Mouse (Mus musculus) embryonic fibroblast, embryonic 13.5 days (primary cell): ENCODE data around the gene Egf.

ENCODE experiments used
- CTCF ChIP-seq: IDR thresholded peaks from 2 replicates; pipeline ENCODE4 v1.5.1; 2011; ENCODE audit warnings: mild to moderate bottlenecking, control low read depth, low read length, moderate library complexity, borderline replicate concordance; ENCODE audit not compliant: insufficient read depth
- POLR2A ChIP-seq: IDR thresholded peaks from 2 replicates; pipeline ENCODE4 v1.6.1; 2011; ENCODE audit warnings: low read depth, mild to moderate bottlenecking, control low read depth, low read length, moderate library complexity

DNA sequence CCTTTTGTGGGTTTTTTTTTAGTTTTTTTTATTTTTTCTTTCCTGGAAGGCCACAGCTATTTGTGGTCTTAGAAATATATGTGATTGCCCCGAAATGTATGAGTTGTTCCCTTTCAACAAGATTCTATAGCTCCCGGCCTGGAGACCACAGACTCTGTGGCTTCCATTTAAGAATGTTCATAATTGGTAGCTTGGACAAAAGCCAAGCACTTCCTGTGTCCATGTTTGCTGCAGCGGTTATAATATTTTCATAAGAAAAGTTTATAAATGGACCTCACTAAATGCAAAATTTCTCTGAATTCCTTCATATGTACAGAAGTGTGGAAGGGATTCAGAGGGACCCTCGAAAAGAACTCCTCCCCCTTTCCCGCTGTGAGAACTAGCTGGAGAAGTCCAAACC lies 108.3 kb downstream of the Egf start:
- TF ChIP-seq CTCF (no peak), POLR2A (no peak)
